Mouse (Mus musculus): Measurements from ENCODE around the gene Cep55. TPM values are rescaled to one million over a fixed set of nuclear protein-coding genes. Genes with fewer than 3 reads are reported as not detected.

Gene Cep55
- polyA plus RNA-seq, 1 experiment = 3.4 TPM

- peaks cover 28% of the 10 kb centered on the region for H3K27me3 ChIP-seq (replicated peaks)
- H3K9me3 ChIP-seq = peaks cover 6% of the 10 kb centered on the region
- TF ChIP-seq FLI1 (IDR thresholded peaks at IDR 0.05; ENCODE audit: low read length) (no peak), GATA1 (IDR thresholded peaks at IDR 0.05; ENCODE audit: borderline replicate concordance, low read length) (no peak)
- H3K36me3 ChIP-seq (replicated peaks; ENCODE audit: low read length) = no peaks in the 10 kb centered on the region
- peaks cover 7% of the 10 kb centered on the region; the same call in 1 of the 2 replicates for H3K4me1 ChIP-seq
- no peak overlapping the region for H3K4me3 ChIP-seq (replicated peaks)
Observed at GRCm38 (mm10) chr19:38086948-38087551, 32.2 kb downstream of the Cep55 start.

- H3K36me3 ChIP-seq (replicated peaks; ENCODE audit: low read length) = no peaks in the 10 kb centered on the region
- peaks cover 31% of the 10 kb centered on the region for H3K27me3 ChIP-seq (replicated peaks)
- peaks cover 6% of the 10 kb centered on the region for H3K9me3 ChIP-seq
- no peak for TF ChIP-seq FLI1 (IDR thresholded peaks at IDR 0.05; ENCODE audit: low read length)
- no peak for TF ChIP-seq GATA1 (IDR thresholded peaks at IDR 0.05; ENCODE audit: borderline replicate concordance, low read length)
- no peak overlapping the region for H3K4me3 ChIP-seq (replicated peaks)
- peaks cover 10% of the 10 kb centered on the region; the same call in 1 of the 2 replicates for H3K4me1 ChIP-seq
Observed at GRCm38 (mm10) chr19:38089358-38089757, 34.5 kb downstream of the Cep55 start.

GRCm38 (mm10) chr19:38091512-38091985 lies 36.7 kb downstream of the Cep55 start:
- Histone ChIP-seq H3K4me3 (replicated peaks) (no peak overlapping the region), H3K4me1 (peaks cover 14% of the 10 kb centered on the region), H3K27me3 (replicated peaks) (peaks cover 38% of the 10 kb centered on the region), H3K36me3 (replicated peaks; ENCODE audit: low read length) (no peaks in the 10 kb centered on the region), H3K9me3 (peaks cover 6% of the 10 kb centered on the region)
- TF ChIP-seq FLI1 (IDR thresholded peaks at IDR 0.05; ENCODE audit: low read length) = no peak
- no peak for TF ChIP-seq GATA1 (IDR thresholded peaks at IDR 0.05; ENCODE audit: borderline replicate concordance, low read length)

GRCm38 (mm10) chr19:38096231-38096630 lies 41.4 kb downstream of the Cep55 start:
- peaks cover 70% of the 10 kb centered on the region for H3K27me3 ChIP-seq (replicated peaks)
- no peak overlapping the region for H3K4me3 ChIP-seq (replicated peaks)
- TF ChIP-seq GATA1 (IDR thresholded peaks at IDR 0.05; ENCODE audit: borderline replicate concordance, low read length) (no peak), FLI1 (IDR thresholded peaks at IDR 0.05; ENCODE audit: low read length) (no peak)
- H3K36me3 ChIP-seq (replicated peaks; ENCODE audit: low read length) = no peaks in the 10 kb centered on the region
- H3K9me3 ChIP-seq = no peaks in the 10 kb centered on the region
- H3K4me1 ChIP-seq = peaks cover 20% of the 10 kb centered on the region

- Histone ChIP-seq H3K27me3 (replicated peaks) (peaks cover 72% of the 10 kb centered on the region), H3K4me1 (peaks cover 16% of the 10 kb centered on the region), H3K36me3 (replicated peaks; ENCODE audit: low read length) (no peaks in the 10 kb centered on the region), H3K9me3 (no peaks in the 10 kb centered on the region), H3K4me3 (replicated peaks) (peak within 1 kb of the TSS; percentile 86)
- TF ChIP-seq GATA1 (IDR thresholded peaks at IDR 0.05; ENCODE audit: borderline replicate concordance, low read length) = no peak
- TF ChIP-seq FLI1 (IDR thresholded peaks at IDR 0.05; ENCODE audit: low read length) = no peak
Observed at GRCm38 (mm10) chr19:38096858-38097758, 42.3 kb downstream of the Cep55 start, which contains the start of gene Ffar4. Gene Ffar4, plus strand, starts transcription at chr19:38097071.

GRCm38 (mm10) chr19:38107871-38108270 lies 53.1 kb downstream of the Cep55 start:
- Histone ChIP-seq H3K36me3 (replicated peaks; ENCODE audit: low read length) (no peaks in the 10 kb centered on the region), H3K27me3 (replicated peaks) (peaks cover 22% of the 10 kb centered on the region), H3K4me1 (no peaks in the 10 kb centered on the region), H3K4me3 (replicated peaks) (no peak overlapping the region), H3K9me3 (peaks cover 3% of the 10 kb centered on the region; the same call in 1 of the 2 replicates)
- TF ChIP-seq GATA1 (IDR thresholded peaks at IDR 0.05; ENCODE audit: borderline replicate concordance, low read length) (no peak), FLI1 (IDR thresholded peaks at IDR 0.05; ENCODE audit: low read length) (no peak)

GRCm38 (mm10) chr19:38109506-38110242 lies 54.9 kb downstream of the Cep55 start:
- Histone ChIP-seq H3K27me3 (replicated peaks) (peaks cover 27% of the 10 kb centered on the region), H3K9me3 (peaks cover 3% of the 10 kb centered on the region; the same call in 1 of the 2 replicates), H3K4me1 (no peaks in the 10 kb centered on the region), H3K4me3 (replicated peaks) (no peak overlapping the region), H3K36me3 (replicated peaks; ENCODE audit: low read length) (no peaks in the 10 kb centered on the region)
- no peak for TF ChIP-seq FLI1 (IDR thresholded peaks at IDR 0.05; ENCODE audit: low read length)
- TF ChIP-seq GATA1 (IDR thresholded peaks at IDR 0.05; ENCODE audit: borderline replicate concordance, low read length) = no peak

GRCm38 (mm10) chr19:38111056-38111455 lies 56.2 kb downstream of the Cep55 start:
- no peak for TF ChIP-seq FLI1 (IDR thresholded peaks at IDR 0.05; ENCODE audit: low read length)
- no peak for TF ChIP-seq GATA1 (IDR thresholded peaks at IDR 0.05; ENCODE audit: borderline replicate concordance, low read length)
- H3K9me3 ChIP-seq = no peaks in the 10 kb centered on the region; the same call in 1 of the 2 replicates
- no peaks in the 10 kb centered on the region for H3K36me3 ChIP-seq (replicated peaks; ENCODE audit: low read length)
- peaks cover 26% of the 10 kb centered on the region for H3K27me3 ChIP-seq (replicated peaks)
- no peaks in the 10 kb centered on the region for H3K4me1 ChIP-seq
- no peak overlapping the region for H3K4me3 ChIP-seq (replicated peaks)

- H3K36me3 ChIP-seq (replicated peaks; ENCODE audit: low read length) = no peaks in the 10 kb centered on the region
- H3K4me3 ChIP-seq (replicated peaks) = no peak overlapping the region
- no peaks in the 10 kb centered on the region for H3K9me3 ChIP-seq
- no peaks in the 10 kb centered on the region for H3K4me1 ChIP-seq
- H3K27me3 ChIP-seq (replicated peaks) = peaks cover 28% of the 10 kb centered on the region
- TF ChIP-seq FLI1 (IDR thresholded peaks at IDR 0.05; ENCODE audit: low read length) (no peak), GATA1 (IDR thresholded peaks at IDR 0.05; ENCODE audit: borderline replicate concordance, low read length) (no peak)
Observed at GRCm38 (mm10) chr19:38112575-38112974, 57.8 kb downstream of the Cep55 start.

Data from megakaryocyte, embryonic 14.5 days (primary cell).